8 mouse cellular contexts compared by ENCODE assay signal in genomic region chr5:36313353-36314079, GRCm38 (mm10).
DNase-seq lines count a peak whose midpoint lies in the region; ATAC-seq and TF ChIP-seq lines count a peak whose summit lies in the region.

No protein-coding gene starts in this region.

- H3K4me1 ChIP-seq in lung, embryonic 14.5 days (ENCODE audit: insufficient read depth): peaks cover 19% of the 10 kb centered on the region
- peaks cover 32% of the 10 kb centered on the region for H3K4me1 ChIP-seq in hindbrain, embryonic 12.5 days
- H3K4me1 ChIP-seq in midbrain, postnatal 0 days (ENCODE audit: insufficient read depth, low read length): no peaks in the 10 kb centered on the region

- peak; percentile 77 for DNase-seq in lung, embryonic 14.5 days
- DNase-seq in lung, postnatal 25 days (ENCODE audit: low spot score): no peak
- DNase-seq in layer of hippocampus, adult 8-10 months (ENCODE audit: low spot score in 2 of 2): peak; percentile 58 to 59
- peak; percentile 46 for DNase-seq in midbrain, postnatal 0 days (ENCODE audit: low spot score)
- DNase-seq in spleen, postnatal 4 days (ENCODE audit: low spot score in 2 of 2): no peak
- DNase-seq in thymus, postnatal 10 days (ENCODE audit: low spot score in 2 of 2): no peak

- TF ChIP-seq CTCF in lung, embryonic 14.5 days (IDR thresholded peaks at IDR 0.05; ENCODE audit: low read depth): no peak
- no peak for TF ChIP-seq CTCF in midbrain, postnatal 0 days (IDR thresholded peaks at IDR 0.05)

- no peaks in the 10 kb centered on the region for H3K27me3 ChIP-seq in lung, embryonic 14.5 days (ENCODE audit: insufficient read depth, low read length)
- no peaks in the 10 kb centered on the region for H3K27me3 ChIP-seq in hindbrain, embryonic 12.5 days
- no peaks in the 10 kb centered on the region for H3K27me3 ChIP-seq in midbrain, postnatal 0 days (ENCODE audit: insufficient read depth, low read length)

- no peaks in the 10 kb centered on the region for H3K36me3 ChIP-seq in lung, embryonic 14.5 days (ENCODE audit: insufficient read depth)
- H3K36me3 ChIP-seq in hindbrain, embryonic 12.5 days: no peaks in the 10 kb centered on the region
- no peaks in the 10 kb centered on the region for H3K36me3 ChIP-seq in midbrain, postnatal 0 days (ENCODE audit: insufficient read depth, low read length)

- 17% methylated on average over 16 of the region's 16 CpGs for WGBS in lung, embryonic 14.5 days
- WGBS in hindbrain, embryonic 12.5 days: 27% methylated on average over 16 of the region's 16 CpGs
- WGBS in midbrain, postnatal 0 days: 30% methylated on average over 16 of the region's 16 CpGs

- no peak overlapping the region for H3K4me3 ChIP-seq in lung, embryonic 14.5 days (ENCODE audit: low read depth, low read length)
- no peak overlapping the region for H3K4me3 ChIP-seq in hindbrain, embryonic 12.5 days
- no peak overlapping the region for H3K4me3 ChIP-seq in midbrain, postnatal 0 days (ENCODE audit: low read depth, low read length)

- 0 out of 2 replicates have a peak overlapping the region, but pooled peaks have one; percentile 7 for H3K9ac ChIP-seq in lung, embryonic 14.5 days
- no peak overlapping the region for H3K9ac ChIP-seq in hindbrain, embryonic 12.5 days
- no peak overlapping the region for H3K9ac ChIP-seq in midbrain, postnatal 0 days (replicated peaks; ENCODE audit: low read length, poor library complexity, severe bottlenecking)

- H3K4me2 ChIP-seq in lung, embryonic 14.5 days: peak overlapping the region; percentile 41
- peak overlapping the region; percentile 23; the same call in 1 of the 2 replicates for H3K4me2 ChIP-seq in hindbrain, embryonic 12.5 days (replicated peaks)
- no peak overlapping the region for H3K4me2 ChIP-seq in midbrain, postnatal 0 days (ENCODE audit: low read depth, low read length, poor library complexity, severe bottlenecking)

- ATAC-seq in lung, embryonic 14.5 days (ENCODE audit: insufficient read depth): peak; percentile 78
- ATAC-seq in frontal cortex, adult (ENCODE audit: low TSS enrichment): peak; percentile 71; the same call in 1 of the 2 replicates
- peak; percentile 65 for ATAC-seq in hindbrain, embryonic 12.5 days (ENCODE audit: low FRiP score)
- peak; percentile 61 for ATAC-seq in midbrain, postnatal 0 days (ENCODE audit: low FRiP score)

- H3K9me3 ChIP-seq in lung, embryonic 14.5 days (ENCODE audit: low read depth, low read length): no peaks in the 10 kb centered on the region
- H3K9me3 ChIP-seq in hindbrain, embryonic 12.5 days (replicated peaks): no peaks in the 10 kb centered on the region
- H3K9me3 ChIP-seq in midbrain, postnatal 0 days (ENCODE audit: low read length): no peaks in the 10 kb centered on the region

- peak overlapping the region; percentile 71 for H3K27ac ChIP-seq in lung, embryonic 14.5 days (ENCODE audit: low read depth)
- H3K27ac ChIP-seq in hindbrain, embryonic 12.5 days: peak overlapping the region; percentile 49
- no peak overlapping the region for H3K27ac ChIP-seq in midbrain, postnatal 0 days (ENCODE audit: low read depth, low read length)

Comparison
In these comparisons a context has a peak if more than half of its experiments do, and no peak if none do; other contexts are left out.
1. DNase-seq: peak in lung, embryonic 14.5 days (single experiment), layer of hippocampus, adult 8-10 months (2 of 2) and midbrain, postnatal 0 days (single experiment); none in lung, postnatal 25 days (single experiment), spleen, postnatal 4 days (0 of 2) and thymus, postnatal 10 days (0 of 2).
2. Peak in every context shown above with its lines, with median percentiles within 50 percentile points of each other: ATAC-seq.